Mouse (Mus musculus) gastrocnemius, postnatal 14 days (tissue): ENCODE results near the gene Cfap298. TPM values are rescaled to one million over a fixed set of nuclear protein-coding genes. Genes with fewer than 3 reads are reported as not detected.

Experiments used
- microRNA-seq, 2 experiments: library from miRNA; unstranded; fragments of <30 nt; microRNA quantifications; one replicate each; pipeline ENCODE4 v1.2.0; 2021
- total RNA-seq, 2 experiments: library from RNA; stranded (reverse); gene quantifications; 2 replicates each; pipeline ENCODE4 v1.2.3; 2021

Gene Cfap298
- total RNA-seq, 2 experiments from 2014 or later, result 22.4 to 26.8 TPM

Small RNAs within 50 kb of the gene (microRNA-seq; reads per million reads assigned to microRNA genes)
- gene Gm22933, result 0 reads per million in 2 experiments

Other genes starting within 250 kb of the Cfap298 start
- 1 to 10 TPM; 1.9 to 2.7 TPM for gene Mis18a, start 207.7 kb downstream of the Cfap298 start, total RNA-seq
- under 1 TPM; 0.22 to 0.64 TPM for gene Mrap, start 196.9 kb downstream of the Cfap298 start, total RNA-seq
- gene Urb1, start 124.7 kb downstream of the Cfap298 start, total RNA-seq, result 1 to 10 TPM; 5.1 to 5.7 TPM
- under 1 TPM; 0.27 to 0.43 TPM for gene Eva1c, start 108.4 kb downstream of the Cfap298 start, total RNA-seq
- 10 to 100 TPM; 12.0 to 13.8 TPM for gene Synj1, start 76.2 kb upstream of the Cfap298 start, total RNA-seq
- gene Paxbp1, start 109.4 kb upstream of the Cfap298 start, total RNA-seq, result 10 to 100 TPM in 1 of 2 experiments, 1 to 10 TPM in 1; 9.5 to 10.1 TPM
- gene 4932438H23Rik, start 160.0 kb upstream of the Cfap298 start, total RNA-seq, result 1 to 10 TPM; 1.3 to 1.8 TPM